Mouse (Mus musculus) megakaryocyte, embryonic 14.5 days (primary cell): ENCODE measurements around the gene Col4a2. TPM values are rescaled to one million over a fixed set of nuclear protein-coding genes. Genes with fewer than 3 reads are reported as not detected.

Experiments used
- H3K27me3 ChIP-seq: replicated peaks from 2 replicates; pipeline ENCODE3; 2012; ENCODE audit warnings: inconsistent platforms
- H3K36me3 ChIP-seq: replicated peaks from 2 replicates; pipeline ENCODE3; 2012; ENCODE audit warnings: low read length, inconsistent platforms, mixed read lengths
- H3K4me1 ChIP-seq: 2 replicates; pipeline ENCODE4 v1.6.1; 2012; ENCODE audit warnings: inconsistent platforms
- H3K4me3 ChIP-seq: replicated peaks from 2 replicates; pipeline ENCODE3; 2012; ENCODE audit warnings: moderate library complexity, mild to moderate bottlenecking, inconsistent platforms
- H3K9me3 ChIP-seq: 2 replicates; pipeline ENCODE4 v1.6.1; 2012; ENCODE audit warnings: inconsistent platforms
- FLI1 ChIP-seq: IDR thresholded peaks from 2 replicates; pipeline ENCODE4 v1.6.1; 2012; ENCODE audit warnings: low read length, inconsistent platforms, mixed read lengths
- GATA1 ChIP-seq: IDR thresholded peaks from 3 replicates; pipeline ENCODE4 v1.6.1; 2012; ENCODE audit warnings: mixed read lengths, low read length, inconsistent platforms, borderline replicate concordance
- polyA plus RNA-seq: library from polyadenylated mRNA; stranded (reverse); fragments of >175 nt; gene quantifications from 2 replicates; pipeline ENCODE4 v1.2.3, GENCODE M21; 2012; ENCODE audit warnings: low replicate concordance; ENCODE audit not compliant: insufficient read depth

Gene Col4a2
- polyA plus RNA-seq, 1 experiment: 1.0 TPM

GRCm38 (mm10) chr8:11290533-11290932, 22.1 kb upstream of the Col4a2 start:
- H3K27me3 ChIP-seq: peaks cover 70% of the 10 kb centered on the region
- no peak overlapping the region for H3K4me3 ChIP-seq
- H3K4me1 ChIP-seq: no peaks in the 10 kb centered on the region
- TF ChIP-seq GATA1 (no peak), FLI1 (no peak)
- no peaks in the 10 kb centered on the region for H3K9me3 ChIP-seq
- no peaks in the 10 kb centered on the region for H3K36me3 ChIP-seq

- peaks cover 3% of the 10 kb centered on the region; the same call in 1 of the 2 replicates for H3K4me1 ChIP-seq
- H3K4me3 ChIP-seq: no peak overlapping the region
- TF ChIP-seq GATA1 (no peak), FLI1 (no peak)
- H3K27me3 ChIP-seq: peaks cover 79% of the 10 kb centered on the region
- no peaks in the 10 kb centered on the region for H3K9me3 ChIP-seq
- H3K36me3 ChIP-seq: no peaks in the 10 kb centered on the region
Measured at GRCm38 (mm10) chr8:11292611-11293010, 20.0 kb upstream of the Col4a2 start.

DNA sequence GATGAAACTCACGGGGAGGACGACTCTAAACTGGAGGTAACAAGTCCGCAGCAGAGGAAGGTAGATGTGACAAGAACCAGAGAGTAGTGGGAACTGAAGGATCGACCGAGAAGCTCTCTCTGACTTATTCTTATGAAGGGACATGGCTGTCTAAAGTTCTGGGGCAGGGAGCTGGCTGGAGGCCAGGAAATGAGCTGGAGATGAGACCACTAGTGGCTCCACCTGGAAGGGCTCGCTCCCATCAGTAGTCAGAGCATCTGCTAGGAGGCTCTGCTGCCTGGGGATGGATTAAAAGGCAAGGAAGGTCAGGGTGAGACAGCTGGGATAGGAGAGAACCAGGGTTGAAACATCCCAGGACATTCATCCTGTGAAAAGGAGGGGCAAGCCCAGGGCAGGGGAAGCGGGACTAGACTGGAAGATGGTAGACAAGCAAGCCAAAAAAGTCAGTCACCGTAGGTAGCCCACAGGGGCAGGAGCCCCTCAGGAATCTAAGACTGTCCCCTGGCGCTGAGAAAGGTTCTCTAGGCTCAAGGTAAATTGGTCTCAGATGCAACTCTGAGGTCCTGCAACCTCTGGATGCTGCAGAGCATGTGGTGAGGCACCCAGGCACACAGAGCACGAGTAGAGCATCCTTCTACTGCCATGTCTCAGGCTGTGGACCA, 16.2 kb upstream of the Col4a2 start:
- Histone ChIP-seq H3K4me3 (no peak overlapping the region), H3K9me3 (peaks cover under 1% of the 10 kb centered on the region; the same call in 1 of the 2 replicates), H3K27me3 (peaks cover 84% of the 10 kb centered on the region), H3K4me1 (peaks cover 4% of the 10 kb centered on the region; the same call in 1 of the 2 replicates), H3K36me3 (no peaks in the 10 kb centered on the region)
- no peak for TF ChIP-seq GATA1
- TF ChIP-seq FLI1: no peak

GRCm38 (mm10) chr8:11297141-11297838, 15.3 kb upstream of the Col4a2 start:
- Histone ChIP-seq H3K4me1 (peaks cover 4% of the 10 kb centered on the region; the same call in 1 of the 2 replicates), H3K4me3 (no peak overlapping the region), H3K27me3 (peaks cover 90% of the 10 kb centered on the region), H3K36me3 (no peaks in the 10 kb centered on the region), H3K9me3 (peaks cover 2% of the 10 kb centered on the region; the same call in 1 of the 2 replicates)
- TF ChIP-seq GATA1: no peak
- TF ChIP-seq FLI1: no peak

GRCm38 (mm10) chr8:11298531-11299316, 13.9 kb upstream of the Col4a2 start:
- TF ChIP-seq GATA1 (no peak), FLI1 (no peak)
- H3K4me1 ChIP-seq: peaks cover 4% of the 10 kb centered on the region; the same call in 1 of the 2 replicates
- H3K27me3 ChIP-seq: peaks cover 84% of the 10 kb centered on the region
- no peaks in the 10 kb centered on the region for H3K36me3 ChIP-seq
- H3K4me3 ChIP-seq: no peak overlapping the region
- peaks cover 10% of the 10 kb centered on the region for H3K9me3 ChIP-seq

- TF ChIP-seq GATA1 (no peak), FLI1 (no peak)
- Histone ChIP-seq H3K27me3 (peaks cover 83% of the 10 kb centered on the region), H3K4me1 (peaks cover 4% of the 10 kb centered on the region; the same call in 1 of the 2 replicates), H3K36me3 (no peaks in the 10 kb centered on the region), H3K9me3 (peaks cover 10% of the 10 kb centered on the region), H3K4me3 (no peak overlapping the region)
Measured at GRCm38 (mm10) chr8:11299317-11299602, 13.3 kb upstream of the Col4a2 start.

DNA sequence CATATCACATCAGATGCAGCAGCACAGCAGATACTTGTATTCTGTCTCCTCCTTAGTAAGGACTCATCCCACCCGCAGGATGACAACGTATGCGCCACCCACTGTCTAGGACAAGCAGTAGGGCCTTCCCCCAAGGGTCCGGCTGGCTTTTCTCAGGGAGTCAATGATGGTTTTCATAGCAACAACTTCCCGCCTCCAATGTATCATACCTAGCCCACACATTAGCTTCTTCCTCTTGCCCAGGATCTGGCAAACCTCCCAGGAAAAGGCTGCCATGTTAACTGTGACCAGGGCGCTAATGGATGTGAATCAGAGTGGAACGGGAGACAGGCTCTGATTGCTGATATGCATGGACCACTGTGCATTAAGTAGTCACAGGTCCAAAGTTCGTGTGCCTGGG, 12.2 kb upstream of the Col4a2 start:
- Histone ChIP-seq H3K4me1 (peaks cover 4% of the 10 kb centered on the region; the same call in 1 of the 2 replicates), H3K27me3 (peaks cover 82% of the 10 kb centered on the region), H3K9me3 (peaks cover 10% of the 10 kb centered on the region), H3K36me3 (no peaks in the 10 kb centered on the region), H3K4me3 (no peak overlapping the region)
- TF ChIP-seq FLI1 (no peak), GATA1 (no peak)

- H3K4me3 ChIP-seq: no peak overlapping the region
- peaks cover 16% of the 10 kb centered on the region for H3K9me3 ChIP-seq
- no peaks in the 10 kb centered on the region for H3K36me3 ChIP-seq
- H3K27me3 ChIP-seq: peaks cover 73% of the 10 kb centered on the region
- H3K4me1 ChIP-seq: no peaks in the 10 kb centered on the region
- TF ChIP-seq FLI1 (no peak), GATA1 (no peak)
Measured at GRCm38 (mm10) chr8:11304027-11304601, 8.5 kb upstream of the Col4a2 start.

- peaks cover 74% of the 10 kb centered on the region for H3K27me3 ChIP-seq
- H3K4me3 ChIP-seq: no peak overlapping the region
- no peaks in the 10 kb centered on the region for H3K36me3 ChIP-seq
- H3K4me1 ChIP-seq: no peaks in the 10 kb centered on the region
- TF ChIP-seq FLI1: no peak
- no peak for TF ChIP-seq GATA1
- H3K9me3 ChIP-seq: peaks cover 16% of the 10 kb centered on the region
Measured at GRCm38 (mm10) chr8:11305539-11305938, 7.1 kb upstream of the Col4a2 start.

GRCm38 (mm10) chr8:11307451-11307850, 5.2 kb upstream of the Col4a2 start:
- Histone ChIP-seq H3K4me3 (no peak overlapping the region), H3K4me1 (peaks cover 10% of the 10 kb centered on the region), H3K9me3 (peaks cover 13% of the 10 kb centered on the region), H3K27me3 (peaks cover 79% of the 10 kb centered on the region), H3K36me3 (no peaks in the 10 kb centered on the region)
- TF ChIP-seq FLI1 (no peak), GATA1 (no peak)
